Mouse (Mus musculus): Measurements from ENCODE around the gene Spata3.

Spata3 gene

GRCm38 (mm10) chr1:86021365-86021989 is 4.9 kb downstream of the Spata3 start:
- in situ Hi-C loops (cut with MboI; ENCODE audit: unreplicated experiment in 2 of 2): loop anchor here in 1 of 2 experiments (25.0 kb wide), 1 partner anchor 259 kb away; no protein-coding TSS in a partner anchor

GRCm38 (mm10) chr1:86032273-86032987 is 15.8 kb downstream of the Spata3 start:
- in situ Hi-C loops (cut with MboI; ENCODE audit: unreplicated experiment in 2 of 2): no loop called here

- in situ Hi-C loops (cut with MboI; ENCODE audit: unreplicated experiment in 2 of 2): no loop called here
These were observed 21.8 kb downstream of the Spata3 start for GRCm38 (mm10) chr1:86038191-86038951.

- in situ Hi-C loops (cut with MboI; ENCODE audit: unreplicated experiment in 2 of 2): no loop called here
These were observed 23.5 kb downstream of the Spata3 start for GRCm38 (mm10) chr1:86040131-86040530.

- in situ Hi-C loops (cut with MboI; ENCODE audit: unreplicated experiment in 2 of 2): no loop called here
These were observed 24.2 kb downstream of the Spata3 start for GRCm38 (mm10) chr1:86040817-86041216.

- in situ Hi-C loops (cut with MboI; ENCODE audit: unreplicated experiment in 2 of 2): no loop called here
These were observed 28.4 kb downstream of the Spata3 start for GRCm38 (mm10) chr1:86045056-86045455.

GRCm38 (mm10) chr1:86045848-86046805 is 29.5 kb downstream of the Spata3 start, which contains the start of gene 2810459M11Rik:
TSS of gene 2810459M11Rik (plus strand) at chr1:86045863.
- in situ Hi-C loops (cut with MboI; ENCODE audit: unreplicated experiment in 2 of 2): no loop called here

GRCm38 (mm10) chr1:86046833-86047563 is 30.4 kb downstream of the Spata3 start:
- in situ Hi-C loops (cut with MboI; ENCODE audit: unreplicated experiment in 2 of 2): no loop called here

GRCm38 (mm10) chr1:86048231-86048630 is 31.6 kb downstream of the Spata3 start:
- in situ Hi-C loops (cut with MboI; ENCODE audit: unreplicated experiment in 2 of 2): no loop called here

GRCm38 (mm10) chr1:86048744-86049143 is 32.1 kb downstream of the Spata3 start:
- in situ Hi-C loops (cut with MboI; ENCODE audit: unreplicated experiment in 2 of 2): no loop called here

- in situ Hi-C loops (cut with MboI; ENCODE audit: unreplicated experiment in 2 of 2): no loop called here
These were observed 36.7 kb downstream of the Spata3 start for GRCm38 (mm10) chr1:86053198-86053921.

- in situ Hi-C loops (cut with MboI; ENCODE audit: unreplicated experiment in 2 of 2): no loop called here
These were observed 38.3 kb downstream of the Spata3 start for GRCm38 (mm10) chr1:86054943-86055342.

GRCm38 (mm10) chr1:86056284-86056683 is 39.7 kb downstream of the Spata3 start:
- in situ Hi-C loops (cut with MboI; ENCODE audit: unreplicated experiment in 2 of 2): no loop called here

GRCm38 (mm10) chr1:86058856-86059769 is 42.5 kb downstream of the Spata3 start:
- in situ Hi-C loops (cut with MboI; ENCODE audit: unreplicated experiment in 2 of 2): no loop called here

- in situ Hi-C loops (cut with MboI; ENCODE audit: unreplicated experiment in 2 of 2): no loop called here
These were observed 45.9 kb downstream of the Spata3 start for GRCm38 (mm10) chr1:86062523-86062922.

- in situ Hi-C loops (cut with MboI; ENCODE audit: unreplicated experiment in 2 of 2): no loop called here
These were observed 47.8 kb downstream of the Spata3 start, which contains the start of gene Psmd1 for GRCm38 (mm10) chr1:86064271-86064991. TSS of gene Psmd1 (plus strand) at chr1:86064387.

GRCm38 (mm10) chr1:86076565-86076964 is 59.9 kb downstream of the Spata3 start:
- in situ Hi-C loops (cut with MboI; ENCODE audit: unreplicated experiment in 2 of 2): loop anchor here (10.0 to 25.0 kb wide), 2 partner anchors 258 to 1161 kb away; no protein-coding TSS in a partner anchor
